Mouse (Mus musculus) G1E (cell line): ENCODE measurements around the gene Cgas. TPM values are rescaled to one million over a fixed set of nuclear protein-coding genes. Genes with fewer than 3 reads are reported as not detected.

Source experiments
- ATAC-seq: 2 replicates; pipeline ENCODE4 v1.8.0; 2016; ENCODE audit warnings: mild to moderate bottlenecking; ENCODE audit not compliant: insufficient number of reproducible peaks, poor library complexity, low FRiP score, severe bottlenecking; ENCODE audit errors: extremely low read depth
- DNase-seq: peaks from one replicate; pipeline ENCODE4 v3.0.0; 2012; ENCODE audit warnings: low spot score
- H3K27me3 ChIP-seq: 2 replicates; pipeline ENCODE4 v1.6.1; 2012; ENCODE audit warnings: mild to moderate bottlenecking, low read length, inconsistent platforms; ENCODE audit not compliant: insufficient read depth
- H3K36me3 ChIP-seq: replicated peaks from 2 replicates; pipeline ENCODE3; 2012; ENCODE audit warnings: mild to moderate bottlenecking, inconsistent platforms
- H3K4me1 ChIP-seq: 2 replicates; pipeline ENCODE4 v1.6.1; 2012; ENCODE audit warnings: low read depth, low read length, inconsistent platforms, mixed read lengths; ENCODE audit not compliant: insufficient read depth
- H3K4me3 ChIP-seq: 2 replicates; pipeline ENCODE4 v1.5.1; 2012; ENCODE audit warnings: low read depth, mild to moderate bottlenecking, inconsistent platforms, low read length, moderate library complexity, mixed read lengths
- H3K9me3 ChIP-seq: replicated peaks from 2 replicates; pipeline ENCODE4 v1.6.1; 2012; ENCODE audit warnings: inconsistent platforms
- CTCF ChIP-seq: IDR thresholded peaks from 2 replicates; pipeline ENCODE4 v1.5.1; 2012; ENCODE audit warnings: low read depth, low read length, inconsistent platforms, mixed read lengths
- GATA1 ChIP-seq: IDR thresholded peaks from 2 replicates; pipeline ENCODE4 v1.6.1; 2012; ENCODE audit warnings: borderline replicate concordance, low read length, inconsistent platforms, mixed read lengths
- GATA2 ChIP-seq: IDR thresholded peaks from 2 replicates; pipeline ENCODE4 v1.6.1; 2012; ENCODE audit warnings: low read depth, low read length, inconsistent platforms, borderline replicate concordance
- POLR2AphosphoS5 ChIP-seq: IDR thresholded peaks from 2 replicates; pipeline ENCODE4 v1.6.1; 2012; ENCODE audit warnings: low read depth, low read length, inconsistent platforms; ENCODE audit not compliant: insufficient replicate concordance
- TAL1 ChIP-seq: conservative IDR thresholded peaks from 2 replicates; pipeline ENCODE4 v1.6.1; 2012; ENCODE audit warnings: low read depth, low read length, inconsistent platforms, mixed read lengths
- polyA plus RNA-seq: library from polyadenylated mRNA; stranded (reverse); fragments of >175 nt; gene quantifications from 2 replicates; pipeline ENCODE4 v1.2.3, GENCODE M21; 2012
- total RNA-seq, 2 experiments: library from RNA; stranded (forward) in 1 of 2; stranded (reverse) in 1 of 2; fragments of 200-1000 nt in 1 of 2; fragments of >200 nt in 1 of 2; fragmentation: Nextera tagmentation in 1 of 2; gene quantifications; 2 replicates each; pipeline ENCODE4 v1.2.3; 2014 to 2017

The Cgas gene
- total and polyA plus RNA-seq, 3 experiments, result 0.02 to 0.16 TPM; not detected in 1

DNA sequence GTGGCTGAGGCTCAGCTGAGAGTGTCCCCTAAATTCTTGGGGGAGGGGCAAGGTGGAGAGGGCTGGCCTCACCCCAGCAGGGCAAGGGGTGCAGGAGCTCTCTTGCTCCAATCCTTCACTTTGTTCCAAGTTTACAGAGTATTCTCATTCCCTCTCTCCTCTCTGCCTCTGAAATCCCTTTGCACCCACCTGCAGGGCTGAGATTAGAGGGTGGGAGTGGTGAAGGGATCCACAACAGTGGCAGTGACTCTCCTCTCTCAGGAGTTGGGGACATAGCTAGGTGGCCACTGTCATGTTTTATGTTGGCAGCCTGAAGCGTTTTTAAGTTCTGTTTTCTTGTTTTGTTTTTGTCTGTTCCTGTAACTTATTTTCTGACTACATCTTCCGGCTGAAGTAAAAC, 13.5 kb downstream of the Cgas start:
- Histone ChIP-seq H3K4me1 (no peaks in the 10 kb centered on the region), H3K9me3 (no peaks in the 10 kb centered on the region), H3K4me3 (no peak overlapping the region), H3K27me3 (peaks cover 9% of the 10 kb centered on the region; the same call in 1 of the 2 replicates), H3K36me3 (no peaks in the 10 kb centered on the region)
- DNase-seq (no peak), ATAC-seq (no peak)
- TF ChIP-seq GATA1, result no peak
- no peak for TF ChIP-seq GATA2
- no peak for TF ChIP-seq CTCF
- no peak for TF ChIP-seq POLR2AphosphoS5
- no peak for TF ChIP-seq TAL1

DNA sequence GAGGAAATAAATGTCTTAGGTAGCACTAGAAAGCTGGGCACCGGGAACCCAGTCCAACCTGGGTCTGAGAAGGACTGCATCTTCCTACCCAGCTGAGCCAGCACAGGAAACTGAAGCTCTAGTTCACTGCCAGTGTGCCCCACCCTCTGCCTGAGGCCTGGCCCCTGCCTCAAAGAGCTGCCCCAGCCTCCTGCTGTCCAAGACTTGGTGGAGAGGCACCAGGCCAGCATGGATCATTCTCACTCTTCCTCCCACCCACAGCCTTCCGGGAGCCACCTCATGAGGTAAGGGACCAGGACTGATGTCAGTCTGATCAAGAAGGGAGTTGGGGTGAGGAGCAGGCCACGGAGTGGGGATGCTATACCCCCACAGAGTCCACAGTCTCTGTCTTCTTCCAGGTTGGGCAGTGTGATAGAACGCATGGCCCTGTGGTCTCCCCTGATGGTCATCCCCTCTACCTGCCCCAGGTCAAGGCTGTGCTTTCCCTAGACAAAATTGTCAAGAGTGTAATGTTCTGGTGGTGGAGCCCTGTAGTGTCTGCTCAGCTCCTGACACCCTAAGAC, 14.1 kb downstream of the Cgas start:
- peaks cover 9% of the 10 kb centered on the region; the same call in 1 of the 2 replicates for H3K27me3 ChIP-seq
- no peak overlapping the region for H3K4me3 ChIP-seq
- H3K9me3 ChIP-seq, result no peaks in the 10 kb centered on the region
- DNase-seq (no peak), ATAC-seq (no peak)
- no peaks in the 10 kb centered on the region for H3K4me1 ChIP-seq
- TF ChIP-seq POLR2AphosphoS5, result no peak
- TF ChIP-seq TAL1, result no peak
- TF ChIP-seq GATA2, result no peak
- TF ChIP-seq GATA1, result no peak
- TF ChIP-seq CTCF, result no peak
- H3K36me3 ChIP-seq, result no peaks in the 10 kb centered on the region

DNA sequence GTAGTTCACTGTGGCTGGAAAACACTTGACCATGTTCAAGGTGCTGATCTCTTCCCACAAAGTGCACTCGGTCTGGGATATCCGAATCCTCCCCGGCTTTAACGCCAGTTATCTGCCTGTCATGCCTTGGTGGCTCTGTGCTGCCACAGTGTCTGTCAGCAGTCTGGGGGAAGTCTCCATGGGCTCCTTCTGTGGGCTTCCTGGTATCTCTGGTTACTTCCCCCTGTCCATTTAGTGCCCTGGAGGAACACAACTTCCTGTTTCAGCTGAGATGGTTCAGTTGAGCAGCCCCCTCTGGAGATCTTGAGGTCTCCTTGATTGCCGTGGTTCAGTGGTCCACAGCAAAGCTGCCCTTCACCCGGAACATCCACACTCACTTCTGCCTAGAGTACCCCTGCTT, 14.9 kb downstream of the Cgas start:
- no peak for TF ChIP-seq POLR2AphosphoS5
- no peak for TF ChIP-seq GATA1
- no peak for TF ChIP-seq CTCF
- no peak for TF ChIP-seq TAL1
- no peak for TF ChIP-seq GATA2
- no peak overlapping the region for H3K4me3 ChIP-seq
- no peaks in the 10 kb centered on the region for H3K36me3 ChIP-seq
- ATAC-seq, result no peak
- DNase-seq, result no peak
- no peaks in the 10 kb centered on the region for H3K9me3 ChIP-seq
- H3K27me3 ChIP-seq, result peaks cover 9% of the 10 kb centered on the region; the same call in 1 of the 2 replicates
- H3K4me1 ChIP-seq, result no peaks in the 10 kb centered on the region

DNA sequence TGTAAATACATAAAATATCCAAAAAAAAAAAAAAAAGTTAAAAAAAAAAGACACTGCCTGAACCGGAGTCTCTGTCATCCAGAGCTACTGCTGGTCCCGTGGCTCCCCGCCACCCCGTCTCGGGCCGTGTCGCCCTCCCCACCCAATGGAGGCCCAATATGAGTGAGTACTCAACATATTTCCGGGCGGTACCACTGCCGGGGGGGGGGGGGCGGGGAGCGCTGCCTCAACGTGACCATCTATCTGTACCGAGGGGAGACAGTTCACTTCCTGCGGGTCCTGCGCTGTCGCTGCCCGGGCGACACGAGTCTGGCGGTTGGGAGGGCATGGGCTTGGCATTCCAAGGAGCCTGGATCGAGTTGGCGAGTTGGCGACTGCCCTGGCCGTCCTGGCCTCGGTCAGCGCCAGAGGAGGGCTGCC, 15.7 kb downstream of the Cgas start:
- no peaks in the 10 kb centered on the region for H3K4me1 ChIP-seq
- H3K4me3 ChIP-seq, result no peak overlapping the region
- no peak for ATAC-seq
- DNase-seq, result no peak
- no peaks in the 10 kb centered on the region for H3K9me3 ChIP-seq
- H3K27me3 ChIP-seq, result peaks cover 9% of the 10 kb centered on the region; the same call in 1 of the 2 replicates
- no peaks in the 10 kb centered on the region for H3K36me3 ChIP-seq
- TF ChIP-seq GATA2, result no peak

DNA sequence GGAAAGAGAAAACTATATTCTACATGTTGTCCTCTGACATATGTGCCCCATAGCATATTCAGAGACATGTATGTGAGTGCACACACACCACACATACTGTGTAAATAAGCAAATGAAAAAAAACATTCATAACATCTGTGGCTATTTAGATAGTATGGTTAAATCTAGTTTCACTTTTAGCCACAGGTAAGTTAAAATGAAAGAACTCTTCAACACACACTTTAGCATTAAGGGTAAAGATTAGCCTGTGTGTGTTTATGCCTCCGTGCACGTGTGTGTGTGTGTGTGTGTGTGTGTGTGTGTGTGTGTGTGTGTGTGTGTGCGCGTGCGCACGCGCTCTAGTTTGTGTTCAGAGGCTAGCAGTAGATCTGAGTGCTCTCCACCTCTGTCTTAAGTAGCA, 41.4 kb downstream of the Cgas start:
- Histone ChIP-seq H3K4me3 (no peak overlapping the region), H3K4me1 (no peaks in the 10 kb centered on the region), H3K27me3 (peaks cover 9% of the 10 kb centered on the region), H3K36me3 (no peaks in the 10 kb centered on the region), H3K9me3 (no peaks in the 10 kb centered on the region)
- TF ChIP-seq GATA1 (no peak), TAL1 (no peak), CTCF (no peak)
- ATAC-seq, result no peak
- DNase-seq, result no peak

DNA sequence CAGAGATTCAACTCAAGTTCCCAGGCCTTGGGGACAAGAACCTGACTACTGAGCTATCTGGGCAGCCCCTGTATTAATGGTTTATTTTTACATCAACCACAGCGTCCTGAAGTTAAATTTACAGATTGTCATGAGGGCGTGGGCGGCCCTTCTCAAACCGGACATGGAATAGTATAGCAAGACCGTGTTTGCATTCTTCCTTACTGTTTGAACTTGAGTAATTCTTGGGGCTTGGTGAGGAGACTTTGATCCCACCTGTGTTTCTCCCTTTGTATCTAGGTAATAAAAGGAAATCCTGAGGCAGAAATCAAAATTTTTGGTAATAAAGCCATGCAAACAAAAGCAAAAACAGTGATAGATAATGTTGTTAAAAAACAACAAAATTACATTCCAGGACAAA, 42.5 kb downstream of the Cgas start:
- ATAC-seq, result no peak
- Histone ChIP-seq H3K4me1 (no peaks in the 10 kb centered on the region), H3K4me3 (no peak overlapping the region), H3K9me3 (peaks cover 6% of the 10 kb centered on the region), H3K27me3 (peaks cover 6% of the 10 kb centered on the region), H3K36me3 (no peaks in the 10 kb centered on the region)
- DNase-seq, result no peak
- TF ChIP-seq TAL1 (no peak), GATA1 (no peak), POLR2AphosphoS5 (no peak), GATA2 (no peak), CTCF (no peak)

DNA sequence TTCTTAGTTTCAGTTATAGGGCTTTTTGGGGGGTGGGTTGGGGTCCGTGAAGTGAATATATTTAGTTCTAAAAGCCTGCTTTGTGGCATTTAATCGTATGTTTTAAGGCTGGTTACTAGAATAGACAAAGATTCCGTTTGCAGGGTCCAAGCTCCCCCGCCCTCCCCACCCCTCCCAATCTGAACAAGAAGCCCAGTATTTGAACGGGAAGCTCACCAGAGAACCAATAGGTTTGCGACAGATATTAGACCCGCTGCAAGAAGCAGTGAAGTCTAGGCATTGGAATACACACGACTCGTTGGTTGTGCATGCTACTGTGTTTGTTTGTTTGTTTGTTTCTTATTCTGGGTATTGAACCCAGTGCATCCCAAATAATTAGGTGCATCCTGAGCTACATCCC, 46.5 kb downstream of the Cgas start:
- no peaks in the 10 kb centered on the region for H3K36me3 ChIP-seq
- H3K27me3 ChIP-seq, result peaks cover 3% of the 10 kb centered on the region
- DNase-seq (no peak), ATAC-seq (no peak)
- TF ChIP-seq TAL1, result no peak
- TF ChIP-seq GATA2, result no peak
- H3K4me3 ChIP-seq, result no peak overlapping the region
- no peaks in the 10 kb centered on the region for H3K4me1 ChIP-seq
- peaks cover 7% of the 10 kb centered on the region for H3K9me3 ChIP-seq
